Mouse (Mus musculus): ENCODE measurements at regions not wholly inside any gene's neighbourhood (a gene's known extent, or its start where the extent isn't known, plus 50 kb on each side); places are given as distances from the start of the nearest gene placed in this dataset.

DNA sequence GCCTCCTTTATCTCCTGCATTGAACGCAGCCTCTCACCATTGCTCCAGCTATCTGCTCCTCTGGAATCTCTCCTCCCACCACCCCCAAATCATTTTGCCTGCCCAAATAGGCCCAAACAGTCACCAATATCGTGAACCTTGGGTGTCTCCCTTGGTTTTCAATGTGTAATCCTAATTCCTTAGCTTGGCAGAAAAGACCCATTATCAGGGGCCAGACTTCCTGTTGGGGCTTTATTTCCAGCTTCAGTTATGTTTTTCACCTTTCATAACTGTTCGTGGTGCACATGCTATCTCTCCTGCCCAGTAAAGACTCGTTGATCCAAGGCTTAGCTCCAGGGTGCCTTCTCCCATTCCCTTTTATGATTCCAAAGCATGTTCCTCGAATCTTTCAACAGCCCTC lies 142.4 kb upstream of the Eya4 start:
- Histone ChIP-seq H3K4me1 (ENCODE audit: control insufficient read depth, insufficient read depth, low read length) (no peaks in the 10 kb centered on the region), H3K27ac (ENCODE audit: control insufficient read depth, insufficient read depth, low read depth, low read length) (no peak overlapping the region), H3K36me3 (ENCODE audit: control insufficient read depth, insufficient read depth, low read length) (no peaks in the 10 kb centered on the region), H3K27me3 (ENCODE audit: control insufficient read depth, insufficient read depth, low read length) (no peaks in the 10 kb centered on the region), H3K4me3 (ENCODE audit: control insufficient read depth, low read depth, low read length) (no peak overlapping the region)
- TF ChIP-seq POLR2A (IDR thresholded peaks at IDR 0.05; ENCODE audit: control insufficient read depth, low read depth, low read length): no peak
- no peak for TF ChIP-seq CTCF (IDR thresholded peaks at IDR 0.05; ENCODE audit: control insufficient read depth, insufficient read depth, insufficient replicate concordance, low read depth, low read length)

- TF ChIP-seq CTCF (IDR thresholded peaks at IDR 0.05; ENCODE audit: control insufficient read depth, insufficient read depth, insufficient replicate concordance, low read depth, low read length): no peak
- TF ChIP-seq POLR2A (IDR thresholded peaks at IDR 0.05; ENCODE audit: control insufficient read depth, low read depth, low read length): no peak
- Histone ChIP-seq H3K4me1 (ENCODE audit: control insufficient read depth, insufficient read depth, low read length) (no peaks in the 10 kb centered on the region), H3K27me3 (ENCODE audit: control insufficient read depth, insufficient read depth, low read length) (no peaks in the 10 kb centered on the region), H3K36me3 (ENCODE audit: control insufficient read depth, insufficient read depth, low read length) (no peaks in the 10 kb centered on the region), H3K27ac (ENCODE audit: control insufficient read depth, insufficient read depth, low read depth, low read length) (no peak overlapping the region), H3K4me3 (ENCODE audit: control insufficient read depth, low read depth, low read length) (no peak overlapping the region)
Observed at GRCm38 (mm10) chr10:23488996-23489395, 138.4 kb upstream of the Eya4 start.

DNA sequence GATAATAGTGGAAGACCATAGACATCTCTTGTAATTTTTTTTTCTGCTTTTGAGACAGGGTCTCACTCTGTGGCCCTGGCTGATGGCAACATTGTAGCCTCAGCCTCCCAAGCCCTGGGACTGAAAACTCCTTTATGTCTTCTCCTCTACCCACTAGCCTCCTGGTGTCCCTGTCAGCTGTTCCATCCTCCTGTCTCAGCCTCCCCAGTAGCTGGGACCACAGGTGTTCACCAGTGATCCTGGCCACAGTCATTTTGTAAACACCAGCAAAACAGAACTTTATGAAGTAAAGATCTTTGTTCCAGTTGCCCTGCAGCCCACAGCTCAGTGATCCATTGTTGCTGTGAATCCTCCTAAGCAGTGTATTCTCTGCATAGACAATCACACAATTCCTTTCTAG lies 129.9 kb upstream of the Eya4 start:
- TF ChIP-seq POLR2A (IDR thresholded peaks at IDR 0.05; ENCODE audit: control insufficient read depth, low read depth, low read length) (no peak), CTCF (IDR thresholded peaks at IDR 0.05; ENCODE audit: control insufficient read depth, insufficient read depth, insufficient replicate concordance, low read depth, low read length) (no peak)
- Histone ChIP-seq H3K4me1 (ENCODE audit: control insufficient read depth, insufficient read depth, low read length) (no peaks in the 10 kb centered on the region), H3K27me3 (ENCODE audit: control insufficient read depth, insufficient read depth, low read length) (no peaks in the 10 kb centered on the region), H3K27ac (ENCODE audit: control insufficient read depth, insufficient read depth, low read depth, low read length) (no peak overlapping the region), H3K36me3 (ENCODE audit: control insufficient read depth, insufficient read depth, low read length) (no peaks in the 10 kb centered on the region), H3K4me3 (ENCODE audit: control insufficient read depth, low read depth, low read length) (no peak overlapping the region)

- H3K4me3 ChIP-seq (ENCODE audit: control insufficient read depth, low read depth, low read length): no peak overlapping the region
- H3K4me1 ChIP-seq (ENCODE audit: control insufficient read depth, insufficient read depth, low read length): no peaks in the 10 kb centered on the region
- no peaks in the 10 kb centered on the region for H3K36me3 ChIP-seq (ENCODE audit: control insufficient read depth, insufficient read depth, low read length)
- no peaks in the 10 kb centered on the region for H3K27me3 ChIP-seq (ENCODE audit: control insufficient read depth, insufficient read depth, low read length)
- H3K27ac ChIP-seq (ENCODE audit: control insufficient read depth, insufficient read depth, low read depth, low read length): no peak overlapping the region
- TF ChIP-seq POLR2A (IDR thresholded peaks at IDR 0.05; ENCODE audit: control insufficient read depth, low read depth, low read length): no peak
- TF ChIP-seq CTCF (IDR thresholded peaks at IDR 0.05; ENCODE audit: control insufficient read depth, insufficient read depth, insufficient replicate concordance, low read depth, low read length): no peak
Observed at GRCm38 (mm10) chr10:23478902-23479301, 128.3 kb upstream of the Eya4 start.

DNA sequence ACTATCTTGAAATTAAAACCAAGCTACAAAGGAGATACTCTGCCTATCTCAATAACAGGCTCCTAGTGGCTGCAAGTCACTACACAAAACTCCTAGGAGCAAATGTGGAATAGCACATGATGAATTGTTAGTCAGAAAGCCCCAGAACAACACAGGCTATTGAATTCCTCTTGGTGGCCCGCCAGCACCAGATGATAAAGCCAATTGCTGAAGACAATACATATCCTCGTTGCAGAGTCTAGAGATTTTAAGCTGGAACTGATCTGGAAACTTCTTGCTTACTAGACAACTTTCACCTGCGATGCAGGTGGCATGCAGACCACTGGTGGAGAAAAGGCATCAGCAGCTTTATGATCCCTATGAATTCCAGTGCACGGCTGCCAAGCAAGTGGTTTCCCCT lies 126.5 kb upstream of the Eya4 start:
- Histone ChIP-seq H3K36me3 (ENCODE audit: control insufficient read depth, insufficient read depth, low read length) (no peaks in the 10 kb centered on the region), H3K27me3 (ENCODE audit: control insufficient read depth, insufficient read depth, low read length) (no peaks in the 10 kb centered on the region), H3K27ac (ENCODE audit: control insufficient read depth, insufficient read depth, low read depth, low read length) (no peak overlapping the region), H3K4me3 (ENCODE audit: control insufficient read depth, low read depth, low read length) (no peak overlapping the region), H3K4me1 (ENCODE audit: control insufficient read depth, insufficient read depth, low read length) (no peaks in the 10 kb centered on the region)
- TF ChIP-seq POLR2A (IDR thresholded peaks at IDR 0.05; ENCODE audit: control insufficient read depth, low read depth, low read length) (no peak), CTCF (IDR thresholded peaks at IDR 0.05; ENCODE audit: control insufficient read depth, insufficient read depth, insufficient replicate concordance, low read depth, low read length) (no peak)

DNA sequence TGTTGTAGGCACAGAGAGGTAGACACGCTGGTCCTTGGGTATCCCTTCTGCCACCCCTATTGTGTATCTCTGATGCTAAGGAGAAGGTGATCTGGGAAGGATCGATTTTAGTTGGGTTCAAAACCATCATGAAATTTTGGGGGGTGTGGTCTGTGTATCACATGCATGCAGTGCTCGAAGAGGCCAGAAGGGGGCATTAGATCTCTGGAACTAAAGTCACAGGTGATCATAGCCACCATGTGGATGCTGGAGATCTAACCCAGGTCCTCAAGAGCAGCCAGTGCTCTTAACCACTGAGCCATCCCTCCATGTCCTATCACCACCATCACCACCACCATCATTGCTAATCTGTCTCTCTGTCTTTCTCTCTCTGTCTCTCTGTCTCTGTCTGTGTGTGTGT lies 100.4 kb upstream of the Eya4 start:
- Histone ChIP-seq H3K4me1 (ENCODE audit: control insufficient read depth, insufficient read depth, low read length) (peaks cover 6% of the 10 kb centered on the region; the same call in 1 of the 2 replicates), H3K27me3 (ENCODE audit: control insufficient read depth, insufficient read depth, low read length) (no peaks in the 10 kb centered on the region), H3K36me3 (ENCODE audit: control insufficient read depth, insufficient read depth, low read length) (no peaks in the 10 kb centered on the region), H3K4me3 (ENCODE audit: control insufficient read depth, low read depth, low read length) (no peak overlapping the region), H3K27ac (ENCODE audit: control insufficient read depth, insufficient read depth, low read depth, low read length) (no peak overlapping the region)
- TF ChIP-seq POLR2A (IDR thresholded peaks at IDR 0.05; ENCODE audit: control insufficient read depth, low read depth, low read length) (no peak), CTCF (IDR thresholded peaks at IDR 0.05; ENCODE audit: control insufficient read depth, insufficient read depth, insufficient replicate concordance, low read depth, low read length) (peak; percentile 6; the same call in 1 of the 2 replicates)

DNA sequence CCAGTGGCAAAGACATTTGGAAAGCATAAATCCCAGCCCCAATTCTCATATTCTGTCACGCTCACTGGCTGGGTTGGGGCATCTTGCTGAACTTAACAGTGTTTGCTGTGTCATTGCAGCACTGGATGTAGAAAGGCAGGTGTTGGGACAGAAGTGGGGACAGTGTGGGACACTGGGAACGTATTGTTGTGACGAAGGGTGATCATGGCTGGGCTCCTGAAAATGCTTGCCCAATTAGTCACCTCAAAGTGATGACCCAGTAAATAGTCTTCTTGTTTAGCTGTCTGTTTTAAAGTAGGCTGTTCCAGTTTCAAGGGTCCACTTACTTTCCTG lies 100.0 kb upstream of the Eya4 start:
- Histone ChIP-seq H3K27me3 (ENCODE audit: control insufficient read depth, insufficient read depth, low read length) (no peaks in the 10 kb centered on the region), H3K27ac (ENCODE audit: control insufficient read depth, insufficient read depth, low read depth, low read length) (no peak overlapping the region), H3K36me3 (ENCODE audit: control insufficient read depth, insufficient read depth, low read length) (no peaks in the 10 kb centered on the region), H3K4me3 (ENCODE audit: control insufficient read depth, low read depth, low read length) (no peak overlapping the region), H3K4me1 (ENCODE audit: control insufficient read depth, insufficient read depth, low read length) (peaks cover 6% of the 10 kb centered on the region; the same call in 1 of the 2 replicates)
- TF ChIP-seq CTCF (IDR thresholded peaks at IDR 0.05; ENCODE audit: control insufficient read depth, insufficient read depth, insufficient replicate concordance, low read depth, low read length): no peak
- TF ChIP-seq POLR2A (IDR thresholded peaks at IDR 0.05; ENCODE audit: control insufficient read depth, low read depth, low read length): no peak

Measured in testis, adult 2 months (tissue).